Mouse (Mus musculus): ENCODE data around the gene Ncoa3.

DNA sequence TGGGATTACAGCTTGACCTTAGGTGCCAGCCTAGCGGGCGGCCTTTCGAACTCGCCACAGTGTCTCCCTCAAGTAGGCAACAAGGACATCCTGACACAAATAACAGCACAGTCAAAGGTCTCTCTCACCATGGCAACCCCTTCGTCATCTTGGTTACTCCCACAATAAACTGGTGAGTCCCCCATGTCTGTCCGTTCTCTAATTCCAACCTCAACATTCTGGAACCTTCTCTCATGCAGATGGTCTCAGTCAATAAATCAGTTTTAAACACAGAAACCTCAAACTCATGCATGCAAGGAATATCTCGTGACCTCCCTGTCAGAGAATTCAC, 123.8 kb downstream of the Ncoa3 start:
- TF ChIP-seq CTCF (IDR thresholded peaks at IDR 0.05; ENCODE audit: low read depth), result no peak
- no peak for TF ChIP-seq EP300 (IDR thresholded peaks at IDR 0.05; ENCODE audit: low read depth)

Data from liver, postnatal 0 days (tissue).